Mouse (Mus musculus): ENCODE results near the gene Amer1. TPM values are rescaled to one million over a fixed set of nuclear protein-coding genes. Genes with fewer than 3 reads are reported as not detected.
A peak's percentile ranks its signal among the peaks of the same experiment; 100 is the strongest.

Amer1 gene
- polyA plus RNA-seq (2015; fragmentation: Nextera tagmentation; extraction: Ambion mirVana), result 6.1 and 6.7 TPM in 2 replicates

DNA sequence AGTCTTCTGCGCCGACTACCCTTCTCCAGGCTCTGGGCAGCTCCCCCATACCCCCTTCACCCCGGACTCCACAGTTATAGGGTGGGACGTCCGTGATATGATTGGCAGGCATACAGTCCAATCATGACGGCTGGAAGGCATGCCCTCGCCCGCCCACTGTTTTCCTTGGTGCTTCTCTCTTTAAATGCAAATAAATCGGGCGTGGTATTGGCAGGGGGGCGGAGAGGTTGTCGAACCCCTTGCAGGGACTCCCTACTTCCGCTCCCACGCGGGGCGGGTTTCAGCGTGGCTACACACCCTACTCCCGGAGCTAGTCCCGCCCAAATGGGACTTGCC is at the start of gene Amer1:
TSS of gene Amer1 (minus strand) at position 97 of the 336 bp plus-strand sequence.
- Histone ChIP-seq H3K9me3 (replicated peaks; ENCODE audit: low read length) (no peaks in the 10 kb centered on the region), H3K27ac (peak within 1 kb of the TSS; percentile 87), H3K27me3 (ENCODE audit: insufficient read depth, low read length) (no peaks in the 10 kb centered on the region), H3K4me1 (replicated peaks; ENCODE audit: insufficient read depth, low read length) (no peaks in the 10 kb centered on the region), H3K4me2 (ENCODE audit: low read length) (peak within 1 kb of the TSS; percentile 57), H3K4me3 (replicated peaks; ENCODE audit: low read depth, low read length) (peak within 1 kb of the TSS; percentile 51), H3K36me3 (ENCODE audit: insufficient read depth, low read length) (no peaks in the 10 kb centered on the region), H3K9ac (ENCODE audit: low read depth, low read length) (peak within 1 kb of the TSS; percentile 53)
- DNase-seq (ENCODE audit: low spot score), result peak; percentile 92
- peak; percentile 96 for ATAC-seq (replicated peaks; ENCODE audit: low FRiP score, low read depth)
- WGBS, result 20% methylated on average over 19 of the region's 19 CpGs
- no peak for TF ChIP-seq CTCF (IDR thresholded peaks at IDR 0.05; ENCODE audit: low read depth)

DNA sequence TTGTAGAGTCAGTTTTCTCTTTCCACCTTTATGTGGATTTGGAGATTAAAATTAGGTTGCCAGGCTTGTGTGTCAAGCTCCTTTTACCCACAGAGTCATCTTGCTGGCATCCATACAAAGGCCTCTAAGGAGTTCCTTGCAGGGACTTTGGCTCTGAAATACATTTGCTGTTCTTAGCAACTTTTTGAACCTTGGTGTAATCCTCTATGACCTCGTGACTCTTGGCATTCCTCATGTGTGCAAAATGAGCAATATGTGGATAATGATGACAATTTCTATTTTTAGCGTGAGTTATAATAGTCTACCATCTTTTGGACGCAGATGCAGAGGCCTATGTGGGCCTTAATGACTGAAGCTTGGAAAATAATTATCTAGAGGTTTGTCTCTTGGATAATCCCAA is 12.5 kb upstream of the Amer1 start:
- H3K4me1 ChIP-seq (replicated peaks; ENCODE audit: insufficient read depth, low read length), result no peaks in the 10 kb centered on the region
- no peak for ATAC-seq (replicated peaks; ENCODE audit: low FRiP score, low read depth)
- no peaks in the 10 kb centered on the region for H3K9me3 ChIP-seq (replicated peaks; ENCODE audit: low read length)
- 58% methylated on average over 3 of the region's 3 CpGs for WGBS
- no peak for TF ChIP-seq CTCF (IDR thresholded peaks at IDR 0.05; ENCODE audit: low read depth)
- no peaks in the 10 kb centered on the region for H3K36me3 ChIP-seq (ENCODE audit: insufficient read depth, low read length)
- H3K9ac ChIP-seq (ENCODE audit: low read depth, low read length), result no peak overlapping the region
- no peak overlapping the region for H3K27ac ChIP-seq
- no peak for DNase-seq (ENCODE audit: low spot score)
- no peak overlapping the region for H3K4me3 ChIP-seq (replicated peaks; ENCODE audit: low read depth, low read length)
- H3K27me3 ChIP-seq (ENCODE audit: insufficient read depth, low read length), result no peaks in the 10 kb centered on the region
- no peak overlapping the region for H3K4me2 ChIP-seq (ENCODE audit: low read length)

DNA sequence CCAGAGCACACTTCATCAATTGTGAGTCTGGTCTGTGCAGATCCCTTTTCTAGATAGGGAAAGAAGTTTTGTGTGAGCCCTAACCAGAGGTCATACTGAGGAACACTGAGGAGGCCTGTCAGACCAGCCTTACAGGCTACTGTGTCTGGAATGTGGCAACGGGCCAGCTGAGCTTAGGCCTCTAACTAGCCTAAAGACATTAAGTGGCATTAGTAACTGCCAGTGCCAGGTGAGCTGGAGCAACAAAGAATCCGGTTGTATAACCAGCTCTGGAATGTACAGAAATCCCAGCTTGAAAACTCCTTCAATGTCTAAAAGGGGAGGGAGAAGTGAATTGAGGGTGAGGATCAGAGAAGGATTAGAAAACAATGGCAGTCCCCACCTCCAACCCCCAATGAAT is 1.2 kb upstream of the Amer1 start:
- Histone ChIP-seq H3K9me3 (replicated peaks; ENCODE audit: low read length) (no peaks in the 10 kb centered on the region), H3K36me3 (ENCODE audit: insufficient read depth, low read length) (no peaks in the 10 kb centered on the region), H3K4me1 (replicated peaks; ENCODE audit: insufficient read depth, low read length) (no peaks in the 10 kb centered on the region), H3K4me3 (replicated peaks; ENCODE audit: low read depth, low read length) (no peak overlapping the region), H3K27me3 (ENCODE audit: insufficient read depth, low read length) (no peaks in the 10 kb centered on the region), H3K4me2 (ENCODE audit: low read length) (no peak overlapping the region), H3K9ac (ENCODE audit: low read depth, low read length) (no peak overlapping the region), H3K27ac (no peak overlapping the region)
- TF ChIP-seq CTCF (IDR thresholded peaks at IDR 0.05; ENCODE audit: low read depth), result no peak
- WGBS, result 60% methylated on average over 2 of the region's 2 CpGs
- DNase-seq (ENCODE audit: low spot score) (peak; percentile 23), ATAC-seq (replicated peaks; ENCODE audit: low FRiP score, low read depth) (no peak; the same call in 1 of the 2 replicates)

- H3K9ac ChIP-seq (ENCODE audit: low read depth, low read length), result no peak overlapping the region
- H3K4me2 ChIP-seq (ENCODE audit: low read length), result peak overlapping the region; percentile 57
- no peaks in the 10 kb centered on the region for H3K36me3 ChIP-seq (ENCODE audit: insufficient read depth, low read length)
- H3K27ac ChIP-seq, result peak overlapping the region; percentile 87
- WGBS, result 28% methylated on average over 3 of the region's 3 CpGs
- peak; percentile 57 for ATAC-seq (replicated peaks; ENCODE audit: low FRiP score, low read depth)
- H3K9me3 ChIP-seq (replicated peaks; ENCODE audit: low read length), result no peaks in the 10 kb centered on the region
- DNase-seq (ENCODE audit: low spot score), result no peak
- TF ChIP-seq CTCF (IDR thresholded peaks at IDR 0.05; ENCODE audit: low read depth), result no peak
- H3K4me3 ChIP-seq (replicated peaks; ENCODE audit: low read depth, low read length), result peak overlapping the region; percentile 51
- H3K4me1 ChIP-seq (replicated peaks; ENCODE audit: insufficient read depth, low read length), result no peaks in the 10 kb centered on the region
- H3K27me3 ChIP-seq (ENCODE audit: insufficient read depth, low read length), result no peaks in the 10 kb centered on the region
These were observed 469 bp upstream of the Amer1 start for GRCm38 (mm10) chrX:95445141-95445540.

DNA sequence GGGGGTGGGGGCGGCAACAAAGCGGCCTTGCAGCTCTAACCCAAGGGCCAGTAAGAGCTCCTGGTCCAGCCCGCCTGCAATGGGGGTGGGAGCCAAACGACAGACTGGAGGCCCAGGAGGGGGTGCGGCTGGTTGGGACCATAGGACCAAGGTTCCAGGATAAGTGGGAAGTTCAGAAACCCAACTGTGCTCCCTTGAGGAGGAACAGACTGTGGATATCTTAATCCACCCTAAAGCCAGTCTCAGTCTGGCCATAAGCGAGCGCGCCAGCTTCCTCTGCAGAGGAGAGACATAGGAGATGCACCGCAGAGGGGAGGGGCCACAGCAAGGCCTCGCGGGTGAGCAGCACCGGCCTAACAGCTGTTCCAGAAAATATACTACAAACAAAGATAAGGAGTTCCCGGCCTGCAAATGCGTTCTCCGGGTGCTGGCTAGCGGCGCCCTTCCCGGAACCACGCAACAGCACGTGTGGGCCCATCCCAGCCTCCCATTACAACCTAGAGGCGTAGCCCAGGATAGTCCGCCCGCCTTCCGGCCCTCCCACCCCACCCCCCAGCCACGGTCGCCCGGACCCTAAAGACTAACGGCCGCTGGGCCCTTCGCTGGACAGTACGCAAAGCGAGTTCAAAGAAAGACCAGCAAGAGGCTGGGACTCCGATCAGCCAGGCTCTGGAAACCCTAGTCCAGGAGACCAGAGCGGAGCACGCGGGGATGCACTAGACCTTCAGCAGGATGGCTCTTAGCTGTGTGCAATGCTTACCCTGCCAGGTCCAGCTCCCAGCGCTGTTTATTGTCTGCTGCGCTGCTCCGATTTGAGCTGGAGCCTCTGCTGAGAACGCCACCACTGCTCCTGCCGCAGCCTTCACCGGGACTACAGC is 535 bp downstream of the Amer1 start:
- no peak for TF ChIP-seq CTCF (IDR thresholded peaks at IDR 0.05; ENCODE audit: low read depth)
- peak; percentile 78 for ATAC-seq (replicated peaks; ENCODE audit: low FRiP score, low read depth)
- whole genome bisulfite sequencing, result 28% methylated on average over 42 of the region's 42 CpGs

DNA sequence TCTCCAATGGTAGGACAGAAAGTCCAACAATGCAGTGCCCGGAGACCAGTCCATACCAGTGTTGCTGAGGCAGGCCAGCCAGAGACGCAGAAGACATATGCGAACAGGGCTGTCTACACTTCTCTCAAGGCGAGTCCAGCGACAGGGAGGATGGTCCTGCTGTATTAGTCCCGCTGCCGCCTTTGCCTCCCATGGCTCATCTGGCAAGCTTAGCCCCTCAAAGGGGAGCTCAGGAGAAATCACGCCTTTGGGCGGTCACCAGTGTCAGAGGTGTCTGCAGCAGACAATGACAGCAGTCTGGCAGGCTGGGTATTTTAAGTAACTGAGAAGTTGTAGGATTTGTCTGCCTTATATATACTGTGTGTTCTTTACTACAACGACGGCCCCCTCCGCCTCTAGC is 1.3 kb downstream of the Amer1 start:
- Histone ChIP-seq H3K4me2 (ENCODE audit: low read length) (peak overlapping the region; percentile 57), H3K27ac (no peak overlapping the region), H3K27me3 (ENCODE audit: insufficient read depth, low read length) (no peaks in the 10 kb centered on the region), H3K9ac (ENCODE audit: low read depth, low read length) (0 out of 2 replicates have a peak overlapping the region, but pooled peaks have one; percentile 53), H3K9me3 (replicated peaks; ENCODE audit: low read length) (no peaks in the 10 kb centered on the region), H3K4me3 (replicated peaks; ENCODE audit: low read depth, low read length) (peak overlapping the region; percentile 51), H3K4me1 (replicated peaks; ENCODE audit: insufficient read depth, low read length) (no peaks in the 10 kb centered on the region), H3K36me3 (ENCODE audit: insufficient read depth, low read length) (no peaks in the 10 kb centered on the region)
- DNase-seq (ENCODE audit: low spot score) (no peak), ATAC-seq (replicated peaks; ENCODE audit: low FRiP score, low read depth) (no peak)
- WGBS, result 34% methylated on average over 12 of the region's 12 CpGs
- no peak for TF ChIP-seq CTCF (IDR thresholded peaks at IDR 0.05; ENCODE audit: low read depth)

More for the DNA sequence above, 535 bp downstream of the Amer1 start:
- Histone ChIP-seq H3K9me3 (replicated peaks; ENCODE audit: low read length) (no peaks in the 10 kb centered on the region), H3K4me3 (replicated peaks; ENCODE audit: low read depth, low read length) (peak overlapping the region; percentile 51), H3K27me3 (ENCODE audit: insufficient read depth, low read length) (no peaks in the 10 kb centered on the region), H3K4me2 (ENCODE audit: low read length) (peak overlapping the region; percentile 57), H3K4me1 (replicated peaks; ENCODE audit: insufficient read depth, low read length) (no peaks in the 10 kb centered on the region), H3K27ac (peak overlapping the region; percentile 87), H3K36me3 (ENCODE audit: insufficient read depth, low read length) (no peaks in the 10 kb centered on the region), H3K9ac (ENCODE audit: low read depth, low read length) (peak overlapping the region; percentile 53)
- DNase-seq (ENCODE audit: low spot score), result peak; percentile 48

Data from kidney, postnatal 0 days (tissue).